Mouse (Mus musculus): ENCODE measurements at regions not wholly inside any gene's neighbourhood (a gene's known extent, or its start where the extent isn't known, plus 50 kb on each side); places are given as distances from the start of the nearest gene placed in this dataset.

- TF ChIP-seq POLR2A (IDR thresholded peaks at IDR 0.05; ENCODE audit: borderline replicate concordance, control insufficient read depth, low read depth, low read length) (no peak), CTCF (IDR thresholded peaks at IDR 0.05; ENCODE audit: control insufficient read depth, insufficient read depth, low read length) (peak; percentile 74)
Observed at GRCm38 (mm10) chr9:111918275-111918940, 228.3 kb upstream of the Stac start.

All from bone marrow, adult 2 months (tissue).